Mouse (Mus musculus) cerebellum, adult 2 months (tissue): ENCODE results near the gene Gdf7. TPM values are rescaled to one million over a fixed set of nuclear protein-coding genes. Genes with fewer than 3 reads are reported as not detected.

Experiments used
- DNase-seq, 2 experiments: peaks; one replicate each; pipeline ENCODE4 v3.0.0; 2021
- H3K27ac ChIP-seq: fragments of 200-500 bp; 2 replicates; pipeline ENCODE4 v1.5.1; 2012; ENCODE audit warnings: low read length, control low read depth, inconsistent platforms; ENCODE audit not compliant: insufficient read depth
- H3K27me3 ChIP-seq: fragments of 200-500 bp; 2 replicates; pipeline ENCODE4 v1.6.1; 2012; ENCODE audit warnings: inconsistent platforms, mild to moderate bottlenecking, low read length, moderate library complexity; ENCODE audit not compliant: control insufficient read depth, insufficient read depth
- H3K4me1 ChIP-seq: fragments of 200-500 bp; 2 replicates; pipeline ENCODE4 v1.6.1; 2011; ENCODE audit warnings: low read length; ENCODE audit not compliant: control insufficient read depth, insufficient read depth
- H3K4me3 ChIP-seq: fragments of 200-500 bp; replicated peaks from 2 replicates; pipeline ENCODE3; 2011; ENCODE audit warnings: mild to moderate bottlenecking, low read depth, low read length, control low read depth; ENCODE audit not compliant: insufficient read depth
- CTCF ChIP-seq: fragments of 200-500 bp; IDR thresholded peaks from 2 replicates; pipeline ENCODE4 v1.5.1; 2011; ENCODE audit warnings: low read depth, mild to moderate bottlenecking, control low read depth, low read length, moderate library complexity, borderline replicate concordance; ENCODE audit not compliant: insufficient read depth
- POLR2A ChIP-seq: fragments of 200-500 bp; IDR thresholded peaks from 2 replicates; pipeline ENCODE4 v1.6.1; 2011; ENCODE audit warnings: low read length, control low read depth, borderline replicate concordance; ENCODE audit not compliant: insufficient read depth
- WGBS: fragments of 180-500 bp; shearing (Covaris S2); methylation state at CpG from one replicate; pipeline ENCODE4 v1.1.7; 2018; 5-methylcytosine and 5-hydroxymethylcytosine counted together
- polyA plus RNA-seq: library from polyadenylated mRNA; depleted of rRNA; stranded (reverse); fragments of >200 nt; gene quantifications from 2 replicates; pipeline ENCODE4 v1.2.3, GENCODE M21; 2012

The Gdf7 gene
- polyA plus RNA-seq, 1 experiment: 0.07 TPM

DNA sequence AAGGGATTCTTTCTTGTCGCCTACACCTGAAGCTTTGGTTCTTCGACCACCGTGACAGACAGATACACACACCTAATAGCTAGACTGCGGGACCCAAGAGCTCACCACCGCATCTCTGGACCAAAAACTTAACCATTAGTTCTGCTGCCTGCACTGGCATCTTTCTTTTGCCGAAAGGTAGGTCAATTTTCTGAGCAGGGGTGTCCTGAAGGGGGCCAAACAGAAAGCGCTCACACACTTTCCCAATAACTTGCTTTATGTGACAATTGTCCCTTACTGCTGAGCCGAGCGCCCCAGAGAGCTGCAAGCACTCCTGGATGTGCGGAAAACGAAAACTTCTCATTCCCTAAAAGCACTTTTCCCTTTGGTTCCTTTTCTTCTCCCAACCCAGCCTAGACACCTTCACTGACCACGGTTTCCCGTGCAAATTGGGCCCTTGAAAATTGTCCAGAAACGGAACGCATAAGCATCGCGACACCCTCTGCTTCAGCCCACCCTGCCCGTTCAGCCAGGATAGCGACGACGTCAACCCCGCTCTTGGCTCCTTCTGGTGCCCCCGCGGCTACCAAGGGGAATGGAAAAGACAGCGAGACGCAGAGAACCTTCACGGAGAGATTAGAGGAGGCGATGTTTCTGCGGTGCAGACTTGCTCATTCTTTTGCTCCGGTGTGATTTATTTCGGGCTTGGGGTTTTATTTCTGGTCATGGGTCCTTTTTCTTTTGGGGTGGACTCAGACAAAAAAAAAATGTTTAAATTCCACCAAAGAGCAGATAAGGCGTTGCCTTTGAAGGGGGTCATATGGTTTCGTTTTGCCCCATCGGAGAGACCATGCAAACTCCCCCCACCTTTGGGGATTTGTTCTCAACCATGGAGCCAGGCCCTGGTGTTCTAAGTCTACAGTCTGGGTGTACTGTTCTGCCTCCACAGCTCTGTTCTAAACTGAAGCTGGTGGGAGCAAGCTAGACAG, 2.3 kb downstream of the Gdf7 start:
- DNase-seq: no peak
- TF ChIP-seq POLR2A (no peak), CTCF (no peak)
- Histone ChIP-seq H3K27me3 (peaks cover 8% of the 10 kb centered on the region; the same call in 1 of the 2 replicates), H3K4me1 (no peaks in the 10 kb centered on the region), H3K4me3 (no peak overlapping the region), H3K27ac (no peak overlapping the region)
- 9% methylated on average over 34 of the region's 34 CpGs for WGBS

- no peak for TF ChIP-seq CTCF
- TF ChIP-seq POLR2A: no peak
These were observed 3.2 kb downstream of the Gdf7 start for GRCm38 (mm10) chr12:8298361-8299142.

DNA sequence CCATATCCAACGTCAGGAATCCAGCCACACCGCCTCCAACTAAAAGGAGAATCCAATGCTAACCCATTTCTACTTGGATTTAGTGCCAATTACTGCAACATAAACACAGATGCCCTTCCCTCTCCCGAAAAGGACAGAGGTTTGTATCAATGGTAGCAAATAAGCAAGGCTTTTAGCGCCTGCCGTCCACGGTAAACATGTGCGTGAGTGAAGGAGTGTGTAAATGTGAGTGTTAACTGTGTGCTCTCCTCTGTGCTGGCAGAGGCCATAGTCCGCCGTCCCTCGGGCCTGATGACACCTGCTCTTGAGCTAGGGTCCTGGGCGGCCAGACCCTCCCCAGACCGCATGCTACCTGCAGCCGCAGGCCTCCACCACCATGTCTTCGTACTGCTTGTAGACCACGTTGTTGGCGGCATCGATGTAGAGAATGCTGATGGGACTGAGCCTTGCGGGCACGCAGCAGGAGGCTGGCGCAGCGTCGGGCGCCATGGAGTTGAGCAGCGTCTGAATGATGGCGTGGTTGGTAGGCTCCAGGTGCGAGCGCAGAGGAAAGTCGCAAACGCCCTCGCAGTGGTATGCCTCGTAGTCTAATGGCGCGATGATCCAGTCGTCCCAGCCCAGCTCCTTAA, 4.1 kb downstream of the Gdf7 start:
- Histone ChIP-seq H3K4me1 (no peaks in the 10 kb centered on the region), H3K27me3 (peaks cover 8% of the 10 kb centered on the region; the same call in 1 of the 2 replicates), H3K27ac (no peak overlapping the region), H3K4me3 (no peak overlapping the region)
- TF ChIP-seq POLR2A (no peak), CTCF (no peak)
- DNase-seq: no peak
- WGBS: 11% methylated on average over 34 of the region's 34 CpGs

More at GRCm38 (mm10) chr12:8298361-8299142, 3.2 kb downstream of the Gdf7 start:
- 3% methylated on average over 75 of the region's 85 CpGs for WGBS
- DNase-seq: no peak
- H3K4me1 ChIP-seq: no peaks in the 10 kb centered on the region
- no peak overlapping the region for H3K27ac ChIP-seq
- H3K27me3 ChIP-seq: peaks cover 8% of the 10 kb centered on the region; the same call in 1 of the 2 replicates
- H3K4me3 ChIP-seq: no peak overlapping the region

GRCm38 (mm10) chr12:8296154-8296553, 5.6 kb downstream of the Gdf7 start:
- Histone ChIP-seq H3K27me3 (peaks cover 1% of the 10 kb centered on the region; the same call in 1 of the 2 replicates), H3K4me1 (no peaks in the 10 kb centered on the region), H3K27ac (no peak overlapping the region), H3K4me3 (no peak overlapping the region)
- TF ChIP-seq POLR2A: no peak
- no peak for TF ChIP-seq CTCF
- 93% methylated on average over 2 of the region's 2 CpGs for WGBS
- DNase-seq: no peak

DNA sequence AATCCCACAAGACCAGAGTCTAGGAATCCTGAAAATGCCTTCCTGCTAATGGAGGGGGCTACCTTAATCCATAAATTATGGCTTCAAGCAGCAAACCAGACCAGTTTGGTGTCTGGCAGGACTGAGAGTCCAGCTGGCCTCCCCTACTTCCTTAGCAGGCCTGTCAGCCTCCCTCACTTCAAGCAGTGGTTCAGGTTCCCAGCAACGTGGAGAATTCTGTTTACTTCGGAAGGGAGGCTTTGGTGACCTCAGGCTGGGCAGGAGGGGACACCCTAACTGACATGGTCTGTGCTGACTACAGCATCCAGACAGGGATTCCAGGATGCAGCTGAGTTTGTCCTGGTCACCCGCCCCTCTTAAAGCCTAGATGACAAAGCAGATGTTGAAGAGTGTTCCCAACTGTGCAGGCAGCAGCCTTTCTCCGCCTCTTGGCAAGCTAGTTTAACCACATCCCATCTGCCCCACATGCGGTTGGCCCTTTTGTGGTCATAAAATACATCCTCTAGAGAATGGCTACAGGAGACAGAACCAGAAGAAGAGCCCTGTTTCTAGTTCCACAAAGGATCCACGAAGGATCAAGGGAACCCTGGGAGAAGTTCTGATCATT, 6.3 kb downstream of the Gdf7 start:
- H3K4me3 ChIP-seq: no peak overlapping the region
- H3K27ac ChIP-seq: no peak overlapping the region
- WGBS: 26% methylated on average over 6 of the region's 6 CpGs
- H3K4me1 ChIP-seq: no peaks in the 10 kb centered on the region
- TF ChIP-seq POLR2A: no peak
- TF ChIP-seq CTCF: no peak
- no peak for DNase-seq
- H3K27me3 ChIP-seq: peaks cover 1% of the 10 kb centered on the region; the same call in 1 of the 2 replicates

- H3K4me1 ChIP-seq: no peaks in the 10 kb centered on the region
- WGBS: 20% methylated on average over 15 of the region's 15 CpGs
- H3K27ac ChIP-seq: no peak overlapping the region
- H3K27me3 ChIP-seq: no peaks in the 10 kb centered on the region
- H3K4me3 ChIP-seq: no peak overlapping the region
- no peak for TF ChIP-seq POLR2A
- no peak for TF ChIP-seq CTCF
- peak; percentile 64 to 71 for DNase-seq
These were observed 10.4 kb downstream of the Gdf7 start for GRCm38 (mm10) chr12:8291157-8291853.

- TF ChIP-seq POLR2A: no peak
- TF ChIP-seq CTCF: no peak
- no peaks in the 10 kb centered on the region for H3K4me1 ChIP-seq
- H3K27me3 ChIP-seq: no peaks in the 10 kb centered on the region
- H3K4me3 ChIP-seq: no peak overlapping the region
- no peak overlapping the region for H3K27ac ChIP-seq
- no peak for DNase-seq
- 93% methylated on average over 8 of the region's 8 CpGs for WGBS
These were observed 12.3 kb downstream of the Gdf7 start for GRCm38 (mm10) chr12:8289499-8289898.
